Mouse (Mus musculus) C2C12 (cell line): Measurements from ENCODE around the gene Gnb4.

Source experiments
- CTCF ChIP-seq: IDR thresholded peaks from one replicate; pipeline ENCODE4 v1.5.1; 2011; ENCODE audit not compliant: control insufficient read depth, insufficient read depth, insufficient read length
- MAX ChIP-seq: IDR thresholded peaks from one replicate; pipeline ENCODE4 v1.6.1; 2011; ENCODE audit warnings: mild to moderate bottlenecking, control low read depth
- USF1 ChIP-seq: IDR thresholded peaks from one replicate; pipeline ENCODE4 v1.6.1; 2011; ENCODE audit warnings: low read depth, mild to moderate bottlenecking, control low read depth, moderate library complexity

GRCm38 (mm10) chr3:32646918-32647317 lies 30.5 kb upstream of the Gnb4 start:
- TF ChIP-seq USF1: no peak
- TF ChIP-seq CTCF: no peak
- no peak for TF ChIP-seq MAX
